Mouse (Mus musculus) myocyte (in vitro differentiated cells): ENCODE data around the gene Als2.

ENCODE experiments used
- CEBPB ChIP-seq: IDR thresholded peaks from 2 replicates; pipeline ENCODE4 v1.6.1; 2011; ENCODE audit warnings: mild to moderate bottlenecking, moderate library complexity; ENCODE audit not compliant: poor library complexity, insufficient read depth, severe bottlenecking
- E2F4 ChIP-seq: IDR thresholded peaks from one replicate; pipeline ENCODE4 v1.6.1; 2011; ENCODE audit warnings: mild to moderate bottlenecking, control low read depth, moderate library complexity; ENCODE audit not compliant: insufficient read depth
- MAX ChIP-seq: IDR thresholded peaks from one replicate; pipeline ENCODE4 v1.6.1; 2011; ENCODE audit warnings: low read depth, mild to moderate bottlenecking, control low read depth
- MYOD1 ChIP-seq, 3 experiments: IDR thresholded peaks; one replicate each; pipeline ENCODE4 v1.6.1; 2011; ENCODE audit warnings: control low read depth in 2 of 3, low read depth in 2 of 3, mild to moderate bottlenecking in 2 of 3, moderate library complexity in 1 of 3; ENCODE audit not compliant: insufficient read length in 2 of 3, control insufficient read depth in 1 of 3
- MYOG ChIP-seq, 3 experiments: IDR thresholded peaks; one replicate each; pipeline ENCODE4 v1.6.1; 2011; ENCODE audit warnings: control low read depth in 2 of 3, low read depth in 2 of 3, mild to moderate bottlenecking in 2 of 3; ENCODE audit not compliant: insufficient read length in 2 of 3, control insufficient read depth in 1 of 3, insufficient read depth in 1 of 3
- POLR2A ChIP-seq: IDR thresholded peaks from one replicate; pipeline ENCODE4 v1.6.1; 2011; ENCODE audit warnings: low read depth, mild to moderate bottlenecking, control low read depth, moderate library complexity; ENCODE audit not compliant: insufficient read length
- POLR2AphosphoS2 ChIP-seq: IDR thresholded peaks from one replicate; pipeline ENCODE4 v1.6.1; 2011; ENCODE audit warnings: low read depth, control low read depth; ENCODE audit not compliant: insufficient read length
- TCF12 ChIP-seq: IDR thresholded peaks from one replicate; pipeline ENCODE4 v1.6.1; 2011; ENCODE audit warnings: mild to moderate bottlenecking, control low read depth; ENCODE audit not compliant: poor library complexity, insufficient read depth, severe bottlenecking
- TCF3 ChIP-seq: IDR thresholded peaks from one replicate; pipeline ENCODE4 v1.6.1; 2011; ENCODE audit warnings: low read depth, control low read depth; ENCODE audit not compliant: insufficient read length
- USF1 ChIP-seq: IDR thresholded peaks from one replicate; pipeline ENCODE4 v1.6.1; 2011; ENCODE audit warnings: low read depth, mild to moderate bottlenecking, control low read depth, moderate library complexity

DNA sequence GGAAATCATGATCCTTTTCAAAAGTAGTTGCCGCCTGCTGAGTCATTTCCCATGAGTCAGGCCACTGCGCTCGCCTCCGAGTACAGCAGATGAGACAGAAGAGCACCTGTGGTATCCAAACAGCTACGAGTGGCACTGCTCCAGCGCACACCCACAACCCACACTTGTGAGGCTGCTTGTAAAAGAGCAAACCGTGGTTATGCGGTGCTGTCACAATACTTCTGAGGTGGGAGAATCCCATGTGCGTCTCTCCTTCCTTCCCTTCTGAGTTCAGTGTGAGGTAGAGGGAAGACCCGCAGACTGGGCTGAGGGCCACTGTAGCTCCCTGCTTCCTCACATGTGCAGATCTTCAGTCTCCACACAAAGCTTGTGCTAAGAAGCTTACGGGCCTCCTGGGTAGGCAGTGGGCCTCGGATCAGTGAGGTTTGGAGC, 74.0 kb downstream of the Als2 start, which contains the start of gene Mpp4:
- no peak for TF ChIP-seq POLR2A
- TF ChIP-seq MAX = no peak
- peak; percentile 40 for TF ChIP-seq E2F4
- TF ChIP-seq CEBPB = no peak
- TF ChIP-seq MYOD1 (IDR thresholded peaks at IDR 0.05; ENCODE audit: control insufficient read depth in 1 of 3, insufficient read length in 2 of 3, low read depth in 2 of 3) = peak in 2 of 3 experiments; percentile 85 to 94
- TF ChIP-seq USF1 = no peak
- TF ChIP-seq POLR2AphosphoS2 = no peak
- TF ChIP-seq TCF3 = peak; percentile 45
- peak; percentile 23 to 87 (median 48) for TF ChIP-seq MYOG (IDR thresholded peaks at IDR 0.05; ENCODE audit: control insufficient read depth in 1 of 3, insufficient read depth in 1 of 3, insufficient read length in 2 of 3, low read depth in 2 of 3)
- TF ChIP-seq TCF12 = no peak
